Mouse (Mus musculus) neutrophil, adult 5-6 weeks (primary cell): ENCODE results near the gene Eif4a1. TPM values are rescaled to one million over a fixed set of nuclear protein-coding genes. Genes with fewer than 3 reads are reported as not detected.
"Not testable (repeated sequence)": the region's sequence is repeated elsewhere in the genome, so short reads cannot be mapped to it uniquely, and the experiment has no call there.

Source experiments
- ATAC-seq: fragments of 151-379, 151-347 bp; 2 replicates; pipeline ENCODE4 v1.8.0; 2017; ENCODE audit warnings: mild to moderate bottlenecking, moderate TSS enrichment; ENCODE audit not compliant: insufficient number of reproducible peaks, poor library complexity, low FRiP score, severe bottlenecking; ENCODE audit errors: extremely low read depth
- total RNA-seq: library from RNA; stranded (forward); fragments of 200-1000 nt; gene quantifications from 2 replicates; pipeline ENCODE4 v1.2.3, GENCODE M21; 2017

Gene Eif4a1
- total RNA-seq, 1 experiment from 2014 or later: 265 TPM

DNA sequence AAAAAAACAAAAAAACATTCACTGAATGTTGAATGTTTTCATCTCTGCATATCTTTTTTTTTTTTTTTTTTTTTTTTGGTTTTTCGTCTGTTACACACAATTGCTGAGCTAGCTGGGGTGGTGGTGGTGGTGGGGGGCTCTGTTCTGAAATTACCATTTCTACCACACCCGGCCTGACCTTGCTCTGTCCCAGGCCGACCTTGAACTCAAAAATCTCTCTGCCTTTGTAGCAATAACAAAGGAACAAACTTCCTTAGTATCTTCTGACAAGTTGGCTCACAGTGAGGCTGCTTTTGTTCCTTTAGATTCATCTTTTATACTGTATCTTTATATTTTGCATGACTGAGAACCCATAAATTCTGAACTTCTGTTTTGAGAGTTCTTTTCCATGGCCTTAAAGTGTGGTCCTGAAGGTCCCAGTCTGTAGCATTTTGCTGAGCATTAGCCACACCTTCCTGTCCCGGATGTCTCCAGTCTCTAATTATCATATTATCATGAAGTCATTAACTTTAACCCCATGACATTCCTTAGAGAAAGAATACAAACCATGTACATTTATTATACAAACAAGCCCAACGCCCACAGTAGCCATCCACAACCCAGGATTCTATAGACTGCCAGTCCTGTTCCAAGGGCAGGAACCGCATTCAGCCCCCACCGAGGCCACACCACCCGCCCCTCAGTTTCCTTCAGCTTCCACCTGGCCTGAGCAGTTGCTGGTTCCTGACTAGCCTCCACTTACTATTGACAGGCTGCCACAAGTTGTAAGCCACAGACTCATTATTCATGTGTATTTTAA lies 31.8 kb upstream of the Eif4a1 start:
- no peak for ATAC-seq

DNA sequence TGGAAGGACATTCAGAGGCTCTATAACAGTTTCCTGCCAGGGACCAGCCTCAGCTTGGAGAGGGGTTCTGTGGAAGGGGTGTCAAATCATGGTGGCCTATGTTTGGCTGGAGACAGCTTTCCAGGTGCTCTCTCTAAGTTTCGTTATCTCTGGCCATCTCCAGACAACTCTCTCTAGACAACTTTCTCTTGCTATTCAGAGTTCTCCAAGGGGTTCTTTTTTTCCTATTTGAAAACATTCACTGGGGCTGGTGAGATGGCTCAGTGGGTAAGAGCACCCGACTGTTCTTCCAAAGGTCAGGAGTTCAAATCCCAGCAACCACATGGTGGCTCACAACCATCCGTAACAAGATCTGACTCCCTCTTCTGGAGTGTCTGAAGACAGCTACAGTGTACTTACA lies 31.2 kb upstream of the Eif4a1 start:
- not testable (repeated sequence) for ATAC-seq

- ATAC-seq: not testable (repeated sequence)
Measured at GRCm38 (mm10) chr11:69702886-69703285, 30.7 kb upstream of the Eif4a1 start.

DNA sequence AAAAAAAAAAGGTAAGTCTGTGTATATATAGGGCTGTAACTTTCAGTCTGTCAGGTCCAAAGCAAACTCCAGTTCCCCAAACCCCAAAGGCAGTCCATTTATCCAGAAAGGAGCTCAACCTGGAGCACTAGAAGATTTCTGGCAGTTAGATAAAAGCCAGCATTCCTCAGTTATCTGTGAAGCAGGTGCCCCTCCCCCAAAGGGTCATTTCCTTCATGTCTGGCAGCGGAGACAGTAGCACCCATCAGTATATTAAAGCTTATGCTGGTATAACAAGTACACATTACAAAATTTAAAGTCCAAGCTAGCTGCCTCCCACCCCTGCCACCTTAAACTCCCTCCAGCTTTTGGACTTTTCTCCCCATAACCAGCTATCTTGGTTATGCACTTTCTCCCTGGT lies 27.4 kb upstream of the Eif4a1 start:
- no peak for ATAC-seq

DNA sequence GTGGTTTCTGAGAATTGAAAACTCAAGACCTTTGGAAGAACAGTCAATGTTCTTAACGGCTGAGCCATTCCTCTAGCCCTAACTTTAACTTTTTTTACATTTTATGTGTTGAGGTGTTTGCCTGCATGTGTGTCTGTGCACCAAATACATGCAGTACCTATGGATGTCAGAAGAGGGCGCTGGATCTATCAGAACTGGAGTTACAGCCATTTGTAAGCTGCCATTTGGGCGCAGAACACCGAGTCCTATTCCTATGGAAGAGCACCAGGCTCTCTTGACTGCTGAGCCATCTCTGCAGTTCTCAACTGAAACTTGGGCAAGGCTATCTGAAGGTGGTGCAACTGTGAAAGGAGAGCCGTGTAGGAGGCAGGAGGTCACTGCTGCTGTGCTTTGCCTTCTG lies 26.4 kb upstream of the Eif4a1 start:
- no peak for ATAC-seq

DNA sequence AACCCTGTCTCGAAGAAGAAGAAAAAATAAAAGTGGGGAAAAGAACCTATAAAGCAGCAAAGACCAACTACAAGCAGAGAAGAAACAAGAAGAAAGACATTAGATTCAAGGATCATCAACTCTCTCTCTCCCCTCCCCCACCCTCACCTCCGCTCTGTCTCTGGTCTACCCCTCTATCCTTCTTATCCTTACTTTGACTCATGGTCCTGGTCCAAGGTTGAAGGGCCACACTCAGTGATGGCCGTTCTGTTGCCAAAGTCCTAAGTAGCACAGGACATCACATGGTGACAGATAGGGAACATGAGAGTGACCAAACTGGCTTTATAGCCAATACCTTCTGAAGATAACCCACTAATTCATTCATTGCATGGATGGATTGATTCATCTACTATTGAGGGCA lies 25.2 kb upstream of the Eif4a1 start:
- no peak for ATAC-seq

- 0 out of 2 replicates have a peak, but pooled peaks have one; percentile 34 for ATAC-seq
Measured at GRCm38 (mm10) chr11:69695361-69696181, 23.3 kb upstream of the Eif4a1 start, which contains the start of the genes Tnfsf12 and Tnfsfm13. Gene Tnfsf12 (minus strand): TSS chr11:69695849. Gene Tnfsfm13 (minus strand): TSS chr11:69696098.

GRCm38 (mm10) chr11:69695046-69695360 lies 22.8 kb upstream of the Eif4a1 start:
- no peak for ATAC-seq

DNA sequence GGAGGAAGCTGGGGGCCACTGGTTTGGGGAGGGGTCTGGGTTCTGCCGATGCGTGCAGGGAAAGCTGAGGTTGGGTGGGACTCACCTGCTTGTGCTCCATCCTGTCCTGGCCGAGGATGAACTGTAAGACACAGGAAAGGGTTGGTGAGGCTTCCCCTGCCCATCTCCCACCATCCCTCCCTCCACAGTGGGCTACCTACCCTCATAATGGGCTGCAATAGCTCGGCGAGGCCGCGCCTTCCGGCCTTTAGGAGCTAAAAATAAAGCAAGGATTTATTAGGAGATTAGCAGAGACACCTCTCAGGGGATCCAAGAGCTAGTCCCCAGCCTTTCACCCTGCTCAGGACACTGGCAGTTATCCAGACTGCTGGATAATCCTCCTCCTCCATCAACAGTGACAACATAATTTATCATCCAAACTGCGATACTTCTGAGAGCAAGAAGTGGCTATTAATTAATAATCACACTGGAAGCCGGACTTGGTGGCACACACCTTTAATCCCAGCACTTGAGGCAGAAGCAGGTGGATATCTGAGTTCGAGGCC lies 21.3 kb upstream of the Eif4a1 start:
- ATAC-seq: no peak

DNA sequence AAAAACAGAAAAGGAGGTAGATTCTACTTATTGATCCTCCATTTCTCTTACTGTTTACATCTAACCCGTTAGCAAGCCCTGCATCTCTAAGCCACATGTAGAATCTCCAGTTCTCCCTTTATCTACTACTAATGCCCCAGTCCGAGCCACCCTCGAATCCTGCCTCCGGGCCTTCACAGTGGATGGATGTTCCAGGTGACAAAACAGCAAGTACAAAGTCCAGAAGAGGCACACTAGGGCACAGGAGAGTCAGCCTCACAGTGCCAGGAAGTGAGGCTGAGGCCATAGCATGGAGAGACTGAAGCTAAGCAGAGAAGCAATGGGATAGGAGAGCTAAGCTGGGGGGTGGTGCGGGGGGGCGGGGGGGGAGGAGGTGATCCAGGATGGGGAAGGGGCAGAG lies 20.6 kb upstream of the Eif4a1 start:
- ATAC-seq: no peak

DNA sequence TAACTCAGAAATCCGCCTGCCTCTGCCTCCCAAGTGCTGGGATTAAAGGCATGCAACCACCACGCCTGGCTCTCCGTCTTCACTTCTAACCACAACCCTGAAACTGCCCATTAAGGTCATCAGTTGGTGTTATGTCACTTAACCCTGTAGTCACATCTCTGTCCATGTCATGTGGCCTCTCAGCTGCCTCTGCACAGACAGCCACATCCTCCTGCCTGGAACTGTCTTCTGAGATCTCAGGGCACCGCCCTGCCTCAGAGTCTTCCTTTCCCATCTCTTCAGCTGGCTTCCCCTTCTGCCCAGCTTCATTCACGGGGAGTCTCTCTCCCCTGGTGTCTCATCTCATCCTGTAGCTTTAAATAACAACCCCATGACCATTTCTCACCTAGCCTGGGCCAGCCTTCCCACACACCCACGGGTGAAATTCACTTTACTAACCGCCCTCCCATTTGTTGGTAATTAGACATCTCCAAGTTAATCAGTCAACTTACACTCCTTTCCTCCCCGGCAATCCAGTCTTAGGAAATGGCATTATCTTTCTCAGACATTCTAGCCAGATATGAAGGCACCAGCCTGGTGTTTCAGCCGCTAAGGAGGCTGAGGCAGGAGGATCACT lies 20.1 kb upstream of the Eif4a1 start:
- ATAC-seq: no peak

GRCm38 (mm10) chr11:69689891-69690290 lies 17.7 kb upstream of the Eif4a1 start:
- ATAC-seq: no peak

DNA sequence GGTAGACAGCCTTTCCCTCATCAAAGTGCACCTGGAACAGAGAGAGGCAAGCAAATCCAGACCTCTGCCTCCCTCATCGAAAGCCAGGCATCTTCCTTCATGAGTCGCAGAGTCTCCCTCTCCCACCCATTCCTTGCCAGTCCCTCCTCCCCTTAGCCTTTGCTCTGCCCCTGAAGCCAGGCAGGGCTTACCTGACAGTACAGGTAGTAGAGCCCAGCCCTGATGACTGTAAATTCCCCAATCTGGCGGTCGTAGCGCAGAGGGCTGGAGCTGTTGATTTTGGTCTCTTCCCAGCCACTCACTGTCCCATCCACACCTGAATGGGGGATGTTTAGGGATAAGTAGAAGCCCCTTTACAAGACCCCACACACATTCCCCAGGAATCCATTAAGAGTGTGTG lies 14.8 kb upstream of the Eif4a1 start:
- ATAC-seq: no peak

GRCm38 (mm10) chr11:69686377-69686776 lies 14.2 kb upstream of the Eif4a1 start:
- no peak for ATAC-seq

- ATAC-seq: no peak
Measured at GRCm38 (mm10) chr11:69685526-69686148, 13.4 kb upstream of the Eif4a1 start, which contains the start of gene Tnfsf13. Gene Tnfsf13 (minus strand): TSS chr11:69685784.

DNA sequence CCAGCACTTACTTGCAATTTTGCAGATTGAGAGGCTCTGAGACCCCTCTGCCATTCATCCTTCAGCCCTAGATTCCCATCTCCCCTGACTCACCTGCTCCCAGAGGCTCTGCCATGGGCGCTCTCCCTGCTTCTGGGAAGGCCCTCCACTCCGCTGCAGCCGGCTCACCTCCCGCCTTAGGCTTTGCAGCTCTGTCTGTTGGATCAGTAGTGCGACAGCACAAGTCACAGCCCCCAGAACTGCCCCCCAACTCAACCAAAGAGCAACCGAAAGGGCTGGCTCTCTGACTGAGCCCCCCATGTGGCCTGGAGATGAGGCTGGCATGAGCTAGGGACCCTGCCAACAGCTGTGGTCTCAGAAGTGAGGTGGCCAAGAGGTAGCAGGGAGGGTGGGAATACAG lies 12.7 kb upstream of the Eif4a1 start:
- ATAC-seq: no peak

DNA sequence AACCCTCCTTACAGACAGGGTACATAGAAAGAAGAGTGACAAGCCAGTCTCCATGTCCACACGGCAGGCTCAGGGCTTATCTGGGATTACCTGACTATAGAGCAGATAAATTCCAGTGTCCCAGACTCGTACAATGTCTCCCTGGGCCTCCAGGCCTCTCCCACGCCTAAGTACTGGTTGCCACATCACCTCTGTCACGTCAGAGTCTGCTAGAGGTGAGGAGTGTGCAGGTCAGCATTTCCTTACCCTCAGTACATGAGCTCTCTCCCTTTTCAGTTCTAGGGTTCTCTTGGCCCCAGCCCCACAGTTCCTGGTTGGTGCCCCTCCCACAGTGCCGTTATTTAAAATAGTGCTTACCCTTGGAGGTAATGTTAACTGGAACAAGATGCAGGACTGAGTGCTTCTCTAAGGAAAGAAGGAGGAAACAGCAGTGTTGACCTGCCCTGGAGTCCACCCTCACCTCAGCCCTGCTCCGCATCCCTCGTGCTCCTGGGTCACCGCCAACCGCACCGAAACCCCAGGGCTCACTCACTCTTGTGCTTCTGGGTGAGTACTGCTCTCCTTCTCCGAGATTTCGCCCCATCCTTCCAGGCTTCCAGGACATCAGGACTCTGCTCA lies 12.0 kb upstream of the Eif4a1 start:
- ATAC-seq: no peak

- ATAC-seq: no peak
Measured at GRCm38 (mm10) chr11:69683576-69683975, 11.4 kb upstream of the Eif4a1 start.
